Comparison of ENCODE assay signal across 9 mouse cellular contexts in genomic region chr5:74173162-74173844, GRCm38 (mm10). TPM values are rescaled to one million over a fixed set of nuclear protein-coding genes. Genes with fewer than 3 reads are reported as not detected.
DNase-seq lines count a peak whose midpoint lies in the region; ATAC-seq and TF ChIP-seq lines count a peak whose summit lies in the region.
"Had no signal": no experiment of that assay in that cellular context is flagged by ENCODE, and none has a peak within 500 bp of the region (broad histone marks: within the 10 kb centered on the region; RNA-seq: fewer than 3 reads in every experiment).

No protein-coding gene starts in this region.

- H3K4me3 ChIP-seq in kidney, embryonic 16.5 days (ENCODE audit: low read length) = no peak overlapping the region
- H3K4me3 ChIP-seq in kidney, embryonic 14.5 days (ENCODE audit: low read length) = no peak overlapping the region
- H3K4me3 ChIP-seq in embryonic fibroblast, embryonic 13.5 days (ENCODE audit: insufficient read depth, low read length) = no peak overlapping the region
- no peak overlapping the region for H3K4me3 ChIP-seq in midbrain, embryonic 13.5 days (replicated peaks)

- no peak for TF ChIP-seq CTCF in embryonic fibroblast, embryonic 13.5 days (IDR thresholded peaks at IDR 0.05; ENCODE audit: borderline replicate concordance, insufficient read depth, low read length)

- intact Hi-C loops in heart, postnatal 10 days (cut with DNase I) = loop anchor here (5.0 kb wide), 1 partner anchor 81 kb away; no protein-coding TSS in a partner anchor

- H3K9ac ChIP-seq in kidney, embryonic 16.5 days (replicated peaks; ENCODE audit: low read length) = no peak overlapping the region
- no peak overlapping the region for H3K9ac ChIP-seq in kidney, embryonic 14.5 days (ENCODE audit: low read depth, low read length)
- no peak overlapping the region for H3K9ac ChIP-seq in midbrain, embryonic 13.5 days (replicated peaks)

- H3K4me2 ChIP-seq in kidney, embryonic 16.5 days (replicated peaks; ENCODE audit: low read depth, low read length) = no peak overlapping the region
- no peak overlapping the region for H3K4me2 ChIP-seq in kidney, embryonic 14.5 days (replicated peaks; ENCODE audit: low read depth, low read length)
- peak overlapping the region; percentile 18; the same call in 1 of the 2 replicates for H3K4me2 ChIP-seq in midbrain, embryonic 13.5 days (replicated peaks)

- no peak for TF ChIP-seq POLR2A in embryonic fibroblast, embryonic 13.5 days (IDR thresholded peaks at IDR 0.05; ENCODE audit: low read depth, low read length)

- H3K27ac ChIP-seq in kidney, embryonic 16.5 days (ENCODE audit: low read length) = 0 out of 2 replicates have a peak overlapping the region, but pooled peaks have one; percentile 3
- no peak overlapping the region for H3K27ac ChIP-seq in kidney, embryonic 14.5 days (ENCODE audit: low read depth, low read length)
- H3K27ac ChIP-seq in embryonic fibroblast, embryonic 13.5 days (ENCODE audit: insufficient read depth, low read length) = peak overlapping the region; percentile 37
- H3K27ac ChIP-seq in midbrain, embryonic 13.5 days = no peak overlapping the region

- H3K9me3 ChIP-seq in kidney, embryonic 16.5 days (ENCODE audit: low read length) = no peaks in the 10 kb centered on the region
- H3K9me3 ChIP-seq in kidney, embryonic 14.5 days (ENCODE audit: control insufficient read depth, low read length) = no peaks in the 10 kb centered on the region
- H3K9me3 ChIP-seq in midbrain, embryonic 13.5 days = no peaks in the 10 kb centered on the region

- peaks cover 29% of the 10 kb centered on the region for H3K4me1 ChIP-seq in kidney, embryonic 16.5 days (ENCODE audit: insufficient read depth, low read length)
- peaks cover 14% of the 10 kb centered on the region for H3K4me1 ChIP-seq in kidney, embryonic 14.5 days (ENCODE audit: control insufficient read depth, insufficient read depth, low read length)
- H3K4me1 ChIP-seq in embryonic fibroblast, embryonic 13.5 days (ENCODE audit: control insufficient read depth, insufficient read depth, low read length) = peaks cover 26% of the 10 kb centered on the region
- peaks cover 24% of the 10 kb centered on the region for H3K4me1 ChIP-seq in midbrain, embryonic 13.5 days (replicated peaks)

- ATAC-seq in kidney, embryonic 16.5 days (ENCODE audit: low FRiP score, low TSS enrichment) = 0 out of 2 replicates have a peak, but pooled peaks have one; percentile 4
- no peak for ATAC-seq in kidney, embryonic 14.5 days (ENCODE audit: low FRiP score, low TSS enrichment)
- peak; percentile 72 for ATAC-seq in midbrain, embryonic 13.5 days

- no peaks in the 10 kb centered on the region for H3K36me3 ChIP-seq in kidney, embryonic 16.5 days (ENCODE audit: insufficient read depth, low read length)
- no peaks in the 10 kb centered on the region for H3K36me3 ChIP-seq in kidney, embryonic 14.5 days (ENCODE audit: control insufficient read depth, insufficient read depth, low read length)
- H3K36me3 ChIP-seq in midbrain, embryonic 13.5 days = no peaks in the 10 kb centered on the region

- WGBS in kidney, embryonic 16.5 days = 77% methylated on average over 18 of the region's 18 CpGs
- WGBS in kidney, embryonic 14.5 days = 72% methylated on average over 18 of the region's 18 CpGs
- 43% methylated on average over 18 of the region's 18 CpGs for WGBS in midbrain, embryonic 13.5 days

- peak; percentile 64 to 73 for DNase-seq in heart, postnatal 10 days
- no peak for DNase-seq in adrenal gland, adult 8-10 months
- no peak for DNase-seq in adrenal gland, postnatal 25 days
- DNase-seq in left cerebral cortex, adult 9 months (ENCODE audit: low spot score in 2 of 2) = no peak

- H3K27me3 ChIP-seq in kidney, embryonic 16.5 days (ENCODE audit: insufficient read depth, low read length) = no peaks in the 10 kb centered on the region
- no peaks in the 10 kb centered on the region for H3K27me3 ChIP-seq in kidney, embryonic 14.5 days (ENCODE audit: control insufficient read depth, insufficient read depth, low read length)
- H3K27me3 ChIP-seq in midbrain, embryonic 13.5 days = peaks cover 43% of the 10 kb centered on the region
- H3K27me3 ChIP-seq: CH12.LX had no signal

RNA-seq across cellular contexts. Expression of gene Rasl11b, which starts 21.8 kb away (rescaled TPM):
- polyA plus RNA-seq in kidney, embryonic 16.5 days (2015; fragmentation: Nextera tagmentation; extraction: Ambion mirVana) = 75.1 and 78.0 TPM in 2 replicates
- 36.4 and 44.7 TPM in 2 replicates for polyA plus RNA-seq in kidney, embryonic 14.5 days (2014; fragmentation: Nextera tagmentation; extraction: Ambion mirVana)
- polyA plus RNA-seq in embryonic fibroblast, embryonic 13.5 days (2011; ENCODE audit: insufficient read length, low read depth, missing spikeins) = 13.9 and 22.0 TPM in 2 replicates
- total RNA-seq in heart, postnatal 10 days (2021) = 10 to 100 TPM; 46.0 to 59.9 TPM
- 11.0 and 11.7 TPM in 2 replicates for polyA plus RNA-seq in midbrain, embryonic 13.5 days (2015; fragmentation: Nextera tagmentation; extraction: Ambion mirVana)
- total RNA-seq in adrenal gland, adult 8-10 months (2022) = 10 to 100 TPM; 21.0 to 26.2 (median 23.7) TPM
- 14.7 and 20.1 TPM in 2 replicates for total RNA-seq in adrenal gland, postnatal 25 days (2021)

Comparison
In these comparisons a context has a peak if more than half of its experiments do, and no peak if none do; other contexts are left out.
1. H3K27ac ChIP-seq: peak in kidney, embryonic 16.5 days (single experiment) and embryonic fibroblast, embryonic 13.5 days (single experiment); none in kidney, embryonic 14.5 days (single experiment) and midbrain, embryonic 13.5 days (single experiment).
2. DNase-seq: peak in heart, postnatal 10 days (2 of 2); none in adrenal gland, adult 8-10 months (single experiment), adrenal gland, postnatal 25 days (single experiment) and left cerebral cortex, adult 9 months (0 of 2).